Mouse (Mus musculus) Patski (cell line): ENCODE measurements at regions not wholly inside any gene's neighbourhood (a gene's known extent, or its start where the extent isn't known, plus 50 kb on each side); places are given as distances from the start of the nearest gene placed in this dataset.

Source experiments
- ATAC-seq: fragments of 100-300 bp; one replicate; pipeline ENCODE4 v1.8.0; 2021
- CTCF ChIA-PET: fragments of 350-600 bp; sonication (Branson Sonifier 250); formaldehyde crosslinking; loops from one replicate; lab custom pipeline; 2022; ENCODE audit warnings: inconsistent platforms; lab: Charles Lee
- POLR2A ChIA-PET: fragments of 350-600 bp; sonication (Branson Sonifier 250); formaldehyde crosslinking; loops from one replicate; lab custom pipeline; 2022; ENCODE audit warnings: antibody characterized with exemption, inconsistent platforms; lab: Charles Lee
- DNase-seq: peaks from one replicate; pipeline ENCODE4 v3.0.0-alpha.2; 2011; ENCODE audit warnings: low read depth, low spot score
- H3K27me3 ChIP-seq: fragments of 371-371 bp; one replicate; pipeline ENCODE4 v1.5.1; 2021
- CTCF ChIP-seq: fragments of 100-300 bp; IDR thresholded peaks from one replicate; pipeline ENCODE4 v1.5.1; 2021
- in situ Hi-C: fragments of 300-500 bp; cut with MboI; formaldehyde crosslinking; loops from 3 replicates; pipeline ENCODE4 v1.11.1; 2018; ENCODE audit warnings: low pct_unique_long_range_greater_than_20kb, mixed read lengths

DNA sequence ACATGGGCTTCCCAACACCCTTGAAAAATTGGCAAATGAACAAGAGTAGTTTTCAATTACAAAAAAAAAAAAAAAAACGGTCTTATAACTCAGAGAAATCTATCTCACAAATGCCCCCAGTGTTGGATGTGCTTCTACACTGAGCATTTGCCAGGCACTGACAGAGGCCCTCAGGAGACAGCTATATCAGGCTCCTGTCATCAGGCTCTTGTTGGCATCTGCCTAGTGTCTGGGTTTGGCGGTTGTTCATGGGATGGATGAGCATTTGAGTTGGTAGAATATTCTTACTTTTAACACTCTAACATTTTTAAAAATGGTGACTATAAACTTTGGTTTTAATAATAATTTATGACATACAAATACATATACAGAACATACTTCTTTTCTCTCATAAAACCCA, 1555.4 kb upstream of the Map3k7 start:
- CTCF ChIA-PET = interaction anchor here (1.0 kb wide), 1 partner anchor 563 kb away, joined by 3 read pairs; no protein-coding TSS in a partner anchor
- DNase-seq = no peak

DNA sequence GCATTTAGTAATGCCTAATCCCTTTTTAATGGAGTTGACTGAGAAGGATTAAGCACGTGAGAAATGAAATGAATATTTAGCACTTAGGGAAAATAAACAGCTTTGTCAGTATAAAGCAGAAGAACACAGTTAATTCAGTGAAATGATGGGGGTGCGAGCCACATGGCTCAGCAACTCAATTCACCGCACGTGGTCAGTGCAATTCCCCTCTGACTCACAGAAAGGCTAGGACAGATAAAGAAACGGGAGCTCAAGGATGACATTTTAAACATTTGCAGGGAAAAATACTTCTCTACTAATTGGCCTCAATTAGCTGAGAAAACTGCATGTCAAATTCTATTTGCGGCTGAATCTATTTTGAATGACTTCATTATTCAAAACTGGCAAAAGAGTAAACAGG, 1516.3 kb upstream of the Map3k7 start:
- CTCF ChIA-PET = no interaction called here
- H3K27me3 ChIP-seq = no peaks in the 10 kb centered on the region
- DNase-seq (no peak), ATAC-seq (no peak)
- TF ChIP-seq CTCF = no peak
- POLR2A ChIA-PET = no interaction called here
- in situ Hi-C loops = no loop called here

More for the DNA sequence above, 1555.4 kb upstream of the Map3k7 start:
- in situ Hi-C loops = no loop called here
- POLR2A ChIA-PET = no interaction called here
- H3K27me3 ChIP-seq = no peaks in the 10 kb centered on the region
- no peak for TF ChIP-seq CTCF
- no peak for ATAC-seq

DNA sequence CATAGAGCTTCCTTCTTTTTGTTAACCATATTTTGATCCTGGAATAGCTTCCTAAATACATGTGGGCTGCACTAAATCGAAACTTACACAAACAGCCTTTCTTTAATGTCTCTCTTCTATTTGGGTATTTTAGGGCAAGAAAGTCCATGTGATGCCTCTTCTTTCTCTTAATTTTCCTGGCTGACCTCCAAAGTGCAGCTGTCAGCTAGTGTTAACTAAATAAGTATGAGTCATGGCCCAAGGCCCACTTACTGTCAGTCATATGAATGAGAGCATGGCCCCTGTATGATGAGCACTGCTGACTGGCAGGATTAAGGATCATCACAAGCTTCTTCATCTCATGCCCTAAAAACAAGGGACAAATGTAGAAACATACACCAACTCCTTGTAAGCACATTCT, 1513.5 kb upstream of the Map3k7 start:
- POLR2A ChIA-PET = no interaction called here
- in situ Hi-C loops = no loop called here

DNA sequence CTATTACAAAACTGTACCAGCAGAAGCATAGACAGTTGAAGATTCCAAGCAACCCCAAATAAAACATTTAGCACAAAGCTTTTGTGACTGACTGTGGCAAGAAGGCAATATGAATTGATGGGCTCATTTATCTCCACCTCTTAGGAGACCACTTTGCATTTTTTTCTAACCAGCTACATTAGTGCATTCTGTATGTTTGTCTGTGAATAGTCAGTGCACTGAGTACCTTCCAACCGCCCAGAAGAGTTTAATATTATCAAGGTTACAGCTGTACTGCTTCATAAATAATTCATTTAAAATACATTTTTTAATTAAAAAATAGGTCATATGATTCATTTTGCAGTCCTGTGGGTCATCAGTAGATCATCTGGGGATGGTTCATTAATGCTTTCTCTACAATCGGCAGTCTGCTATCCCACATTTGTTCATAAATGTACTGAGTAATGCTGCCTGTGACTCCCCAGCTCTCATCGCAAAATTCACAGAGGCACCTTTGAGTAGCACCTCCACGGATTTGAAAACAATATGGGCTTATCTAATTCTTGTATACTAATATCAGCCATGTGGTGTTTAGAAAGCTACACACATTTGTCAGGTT, 1496.5 kb upstream of the Map3k7 start:
- ChIA-PET POLR2A (no interaction called here), CTCF (no interaction called here)
- no peak for TF ChIP-seq CTCF
- H3K27me3 ChIP-seq = no peaks in the 10 kb centered on the region
- no peak for DNase-seq
- no peak for ATAC-seq
- in situ Hi-C loops = no loop called here

More for the DNA sequence above, 1513.5 kb upstream of the Map3k7 start:
- H3K27me3 ChIP-seq = no peaks in the 10 kb centered on the region
- no peak for ATAC-seq
- CTCF ChIA-PET = no interaction called here
- no peak for DNase-seq
- no peak for TF ChIP-seq CTCF

DNA sequence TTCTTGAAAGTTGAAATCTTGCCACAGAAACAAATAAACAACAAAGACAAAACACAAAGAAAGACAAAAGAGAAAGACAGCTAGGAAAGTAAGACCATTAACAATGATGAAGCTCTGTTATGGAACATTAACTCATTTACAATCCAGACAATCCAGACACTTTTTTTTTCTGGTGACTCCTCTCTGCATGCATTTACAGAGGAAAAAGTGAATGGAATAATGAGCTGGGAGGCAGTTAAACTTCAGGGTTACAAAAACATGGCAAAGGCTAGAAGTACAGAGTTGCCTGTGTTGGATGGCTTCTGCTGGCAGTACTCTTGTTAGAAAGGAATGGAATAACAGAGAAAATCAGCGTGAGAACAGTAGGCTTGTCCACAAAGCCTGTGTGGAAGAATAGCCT, 1487.3 kb upstream of the Map3k7 start:
- no peak for TF ChIP-seq CTCF
- no peak for ATAC-seq
- H3K27me3 ChIP-seq = no peaks in the 10 kb centered on the region
- POLR2A ChIA-PET = interaction anchor here (0.5 to 0.6 kb wide), 2 partner anchors 380 to 426 kb away, joined by 3 to 4 read pairs; no protein-coding TSS in a partner anchor
- no peak for DNase-seq
- in situ Hi-C loops = loop anchor here (25.0 kb wide), 1 partner anchor 111 kb away; no protein-coding TSS in a partner anchor
- CTCF ChIA-PET = no interaction called here

DNA sequence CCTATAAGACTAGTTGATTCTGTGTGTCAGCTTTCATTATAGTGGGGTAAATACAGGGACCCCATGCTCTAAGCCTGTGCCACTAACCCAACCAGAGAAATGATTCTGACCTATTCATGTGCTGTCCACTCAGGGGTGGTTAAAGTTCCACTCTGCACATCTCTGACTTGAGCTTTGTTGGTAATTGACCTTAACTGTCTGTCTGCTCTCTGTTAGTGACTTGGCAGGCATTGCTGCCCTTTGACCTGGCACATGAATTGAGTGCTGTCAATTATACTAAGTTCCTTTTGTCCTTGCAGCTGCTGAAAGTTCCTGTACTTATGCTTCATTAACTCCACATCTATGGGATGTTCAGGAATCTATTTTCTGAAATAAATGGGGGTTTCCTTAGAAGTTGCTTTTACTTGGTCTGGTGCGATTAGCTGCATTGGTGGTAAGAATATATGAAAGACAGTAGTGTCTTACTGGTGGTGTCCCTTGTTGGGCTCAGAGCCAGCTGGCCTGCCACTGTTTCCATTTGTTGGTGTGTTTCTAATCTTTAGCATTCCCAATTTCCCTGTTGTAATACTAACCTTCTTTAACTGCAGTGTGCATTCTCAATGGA, 1463.7 kb upstream of the Map3k7 start:
- no peak for DNase-seq
- no peaks in the 10 kb centered on the region for H3K27me3 ChIP-seq
- ChIA-PET POLR2A (no interaction called here), CTCF (no interaction called here)
- in situ Hi-C loops = no loop called here
- no peak for TF ChIP-seq CTCF
- ATAC-seq = no peak
